Mouse (Mus musculus) G1E (cell line): ENCODE results near the gene Iqgap2. TPM values are rescaled to one million over a fixed set of nuclear protein-coding genes. Genes with fewer than 3 reads are reported as not detected.

ENCODE experiments used
- ATAC-seq: 2 replicates; pipeline ENCODE4 v1.8.0; 2016; ENCODE audit warnings: mild to moderate bottlenecking; ENCODE audit not compliant: insufficient number of reproducible peaks, poor library complexity, low FRiP score, severe bottlenecking; ENCODE audit errors: extremely low read depth
- DNase-seq: peaks from one replicate; pipeline ENCODE4 v3.0.0; 2012; ENCODE audit warnings: low spot score
- H3K27me3 ChIP-seq: 2 replicates; pipeline ENCODE4 v1.6.1; 2012; ENCODE audit warnings: mild to moderate bottlenecking, low read length, inconsistent platforms; ENCODE audit not compliant: insufficient read depth
- H3K36me3 ChIP-seq: replicated peaks from 2 replicates; pipeline ENCODE3; 2012; ENCODE audit warnings: mild to moderate bottlenecking, inconsistent platforms
- H3K4me1 ChIP-seq: 2 replicates; pipeline ENCODE4 v1.6.1; 2012; ENCODE audit warnings: low read depth, low read length, inconsistent platforms, mixed read lengths; ENCODE audit not compliant: insufficient read depth
- H3K4me3 ChIP-seq: 2 replicates; pipeline ENCODE4 v1.5.1; 2012; ENCODE audit warnings: low read depth, mild to moderate bottlenecking, inconsistent platforms, low read length, moderate library complexity, mixed read lengths
- H3K9me3 ChIP-seq: replicated peaks from 2 replicates; pipeline ENCODE4 v1.6.1; 2012; ENCODE audit warnings: inconsistent platforms
- CTCF ChIP-seq: IDR thresholded peaks from 2 replicates; pipeline ENCODE4 v1.5.1; 2012; ENCODE audit warnings: low read depth, low read length, inconsistent platforms, mixed read lengths
- GATA1 ChIP-seq: IDR thresholded peaks from 2 replicates; pipeline ENCODE4 v1.6.1; 2012; ENCODE audit warnings: borderline replicate concordance, low read length, inconsistent platforms, mixed read lengths
- GATA2 ChIP-seq: IDR thresholded peaks from 2 replicates; pipeline ENCODE4 v1.6.1; 2012; ENCODE audit warnings: low read depth, low read length, inconsistent platforms, borderline replicate concordance
- POLR2AphosphoS5 ChIP-seq: IDR thresholded peaks from 2 replicates; pipeline ENCODE4 v1.6.1; 2012; ENCODE audit warnings: low read depth, low read length, inconsistent platforms; ENCODE audit not compliant: insufficient replicate concordance
- TAL1 ChIP-seq: conservative IDR thresholded peaks from 2 replicates; pipeline ENCODE4 v1.6.1; 2012; ENCODE audit warnings: low read depth, low read length, inconsistent platforms, mixed read lengths
- polyA plus RNA-seq: library from polyadenylated mRNA; stranded (reverse); fragments of >175 nt; gene quantifications from 2 replicates; pipeline ENCODE4 v1.2.3, GENCODE M21; 2012
- total RNA-seq, 2 experiments: library from RNA; stranded (forward) in 1 of 2; stranded (reverse) in 1 of 2; fragments of 200-1000 nt in 1 of 2; fragments of >200 nt in 1 of 2; fragmentation: Nextera tagmentation in 1 of 2; gene quantifications; 2 replicates each; pipeline ENCODE4 v1.2.3; 2014 to 2017

The Iqgap2 gene
- total and polyA plus RNA-seq, 3 experiments, result 3.0 to 14.3 (median 6.6) TPM

GRCm38 (mm10) chr13:95888621-95889020 is 3.1 kb downstream of the Iqgap2 start:
- H3K36me3 ChIP-seq, result peaks cover 4% of the 10 kb centered on the region
- H3K27me3 ChIP-seq, result peaks cover 19% of the 10 kb centered on the region
- H3K4me3 ChIP-seq, result no peak overlapping the region
- TF ChIP-seq POLR2AphosphoS5, result no peak
- TF ChIP-seq CTCF, result no peak
- no peak for TF ChIP-seq TAL1
- TF ChIP-seq GATA2, result no peak
- no peak for TF ChIP-seq GATA1
- no peaks in the 10 kb centered on the region for H3K9me3 ChIP-seq
- H3K4me1 ChIP-seq, result peaks cover 33% of the 10 kb centered on the region
- DNase-seq (no peak), ATAC-seq (no peak)

- DNase-seq, result no peak
- TF ChIP-seq GATA1 (no peak), GATA2 (no peak), POLR2AphosphoS5 (no peak), TAL1 (no peak), CTCF (no peak)
- Histone ChIP-seq H3K4me1 (peaks cover 31% of the 10 kb centered on the region), H3K9me3 (no peaks in the 10 kb centered on the region), H3K4me3 (no peak overlapping the region), H3K27me3 (peaks cover 17% of the 10 kb centered on the region), H3K36me3 (peaks cover 4% of the 10 kb centered on the region)
- ATAC-seq, result no peak
Observed at GRCm38 (mm10) chr13:95888170-95888569, 3.6 kb downstream of the Iqgap2 start.

- TF ChIP-seq TAL1 (no peak), POLR2AphosphoS5 (no peak), GATA1 (no peak), CTCF (no peak), GATA2 (no peak)
- no peak for ATAC-seq
- H3K27me3 ChIP-seq, result peaks cover 14% of the 10 kb centered on the region
- H3K4me3 ChIP-seq, result no peak overlapping the region
- peaks cover 4% of the 10 kb centered on the region for H3K36me3 ChIP-seq
- no peaks in the 10 kb centered on the region for H3K9me3 ChIP-seq
- DNase-seq, result no peak
- H3K4me1 ChIP-seq, result peaks cover 23% of the 10 kb centered on the region
Observed at GRCm38 (mm10) chr13:95887375-95887774, 4.3 kb downstream of the Iqgap2 start.

- TF ChIP-seq TAL1 (no peak), CTCF (no peak), GATA1 (no peak), GATA2 (no peak), POLR2AphosphoS5 (no peak)
- Histone ChIP-seq H3K4me1 (peaks cover 5% of the 10 kb centered on the region), H3K4me3 (no peak overlapping the region), H3K9me3 (no peaks in the 10 kb centered on the region), H3K27me3 (0 out of 2 replicates have a peak, but pooled peaks cover 3% of the 10 kb centered on the region), H3K36me3 (no peaks in the 10 kb centered on the region)
- no peak for DNase-seq
- ATAC-seq, result no peak
Observed at GRCm38 (mm10) chr13:95884455-95884854, 7.3 kb downstream of the Iqgap2 start.

GRCm38 (mm10) chr13:95882001-95882400 is 9.7 kb downstream of the Iqgap2 start:
- Histone ChIP-seq H3K9me3 (no peaks in the 10 kb centered on the region), H3K4me3 (no peak overlapping the region), H3K27me3 (peaks cover 5% of the 10 kb centered on the region; the same call in 1 of the 2 replicates), H3K4me1 (no peaks in the 10 kb centered on the region; the same call in 1 of the 2 replicates), H3K36me3 (no peaks in the 10 kb centered on the region)
- ATAC-seq (no peak), DNase-seq (no peak)
- TF ChIP-seq POLR2AphosphoS5 (no peak), TAL1 (no peak), GATA1 (no peak), GATA2 (no peak), CTCF (no peak)

GRCm38 (mm10) chr13:95881427-95881826 is 10.3 kb downstream of the Iqgap2 start:
- Histone ChIP-seq H3K4me3 (no peak overlapping the region), H3K4me1 (no peaks in the 10 kb centered on the region; the same call in 1 of the 2 replicates), H3K9me3 (no peaks in the 10 kb centered on the region), H3K36me3 (no peaks in the 10 kb centered on the region), H3K27me3 (peaks cover 5% of the 10 kb centered on the region; the same call in 1 of the 2 replicates)
- no peak for TF ChIP-seq POLR2AphosphoS5
- TF ChIP-seq GATA2, result no peak
- no peak for TF ChIP-seq CTCF
- TF ChIP-seq TAL1, result no peak
- no peak for TF ChIP-seq GATA1
- ATAC-seq, result no peak
- DNase-seq, result no peak
